Mouse (Mus musculus) kidney, adult 18-20 months (tissue): ENCODE measurements at regions not wholly inside any gene's neighbourhood (a gene's known extent, or its start where the extent isn't known, plus 50 kb on each side); places are given as distances from the start of the nearest gene placed in this dataset.

ENCODE experiments used
- DNase-seq: peaks from one replicate; pipeline ENCODE4 v3.0.0; 2021

- no peak for DNase-seq
These were observed 94.7 kb upstream of the Mapk10 start for GRCm38 (mm10) chr5:103305716-103306447.

DNA sequence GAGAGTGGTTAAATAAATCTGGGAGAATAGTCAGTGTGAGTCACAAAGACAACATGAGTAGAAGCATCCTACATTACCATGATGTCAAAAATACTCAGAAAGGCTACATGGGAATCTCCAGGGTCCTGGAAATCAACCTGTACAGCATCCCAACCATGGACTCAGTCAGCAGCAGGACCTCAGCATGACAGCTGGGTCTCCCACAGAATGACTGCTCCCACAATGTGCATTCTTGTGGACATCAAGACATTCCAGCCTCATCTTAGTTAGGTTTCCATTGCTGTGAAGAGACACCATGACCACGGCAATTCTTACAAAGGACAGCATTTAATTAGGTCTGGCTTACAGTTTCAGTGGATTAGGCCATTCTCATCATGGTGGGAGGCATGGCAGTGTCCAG lies 93.8 kb upstream of the Mapk10 start:
- DNase-seq = no peak

- no peak for DNase-seq
These were observed 91.6 kb upstream of the Mapk10 start for GRCm38 (mm10) chr5:103302744-103303143.

- no peak for DNase-seq
These were observed 90.2 kb upstream of the Mapk10 start for GRCm38 (mm10) chr5:103301303-103301702.

GRCm38 (mm10) chr5:103293953-103294352 lies 82.8 kb upstream of the Mapk10 start:
- no peak for DNase-seq

DNA sequence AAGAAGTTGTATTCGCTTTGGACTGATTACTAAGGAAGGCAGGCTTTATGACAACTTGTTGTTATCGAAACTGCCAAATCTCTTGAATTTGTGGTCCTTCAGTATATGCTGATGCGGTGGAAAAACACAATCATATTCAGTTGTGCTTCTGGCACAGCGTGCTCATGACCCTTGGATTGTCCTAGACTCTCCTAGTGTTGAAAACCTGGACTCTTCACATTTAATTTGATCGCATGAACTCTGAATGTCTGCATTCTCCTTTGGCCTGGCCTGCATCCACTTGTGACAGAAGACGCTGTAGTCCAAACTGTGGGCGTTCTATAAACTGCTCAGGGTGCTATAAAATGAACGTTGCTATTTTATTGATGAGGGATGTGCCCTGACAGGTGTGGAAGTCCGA lies 80.6 kb upstream of the Mapk10 start:
- no peak for DNase-seq

DNA sequence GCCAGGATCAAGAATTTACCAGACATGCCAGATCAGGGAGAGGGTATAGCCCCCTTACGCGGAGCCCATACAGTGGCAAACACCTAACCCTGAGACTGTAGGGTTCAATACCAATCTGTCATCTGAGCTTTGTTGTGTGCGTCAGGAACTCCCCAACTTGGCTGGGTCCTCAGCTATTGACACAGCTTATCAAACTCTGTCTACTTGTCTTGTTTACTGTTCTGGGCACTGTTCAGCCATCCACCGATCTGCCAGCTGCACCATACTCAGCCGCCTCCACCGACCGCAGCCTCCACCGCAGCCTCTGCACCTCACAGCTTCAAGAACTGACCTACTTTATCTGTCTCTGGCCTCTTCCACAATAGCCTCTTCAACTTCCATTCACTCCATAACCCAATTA lies 80.1 kb upstream of the Mapk10 start:
- no peak for DNase-seq

- DNase-seq = no peak
These were observed 58.1 kb upstream of the Mapk10 start for GRCm38 (mm10) chr5:103269206-103269605.

DNA sequence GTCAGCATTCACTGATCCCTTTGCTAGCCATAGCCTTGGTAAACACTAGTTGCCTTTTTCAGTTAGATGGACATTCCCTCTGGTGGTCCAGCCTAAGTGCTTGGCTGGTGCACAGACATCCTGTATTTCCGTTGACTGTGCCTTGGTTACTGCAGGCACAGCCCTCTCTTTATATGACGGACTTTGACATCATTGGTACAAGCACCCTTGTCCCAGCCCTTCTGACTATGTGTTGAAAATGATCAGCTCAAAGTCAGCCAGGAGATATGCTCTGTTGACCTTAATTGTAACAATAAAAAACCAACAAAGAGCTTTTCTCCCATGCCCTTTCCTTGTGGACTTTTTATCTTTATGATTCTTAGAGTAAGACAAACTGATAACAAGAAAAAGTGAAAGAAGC lies 53.8 kb upstream of the Mapk10 start:
- DNase-seq = no peak

DNA sequence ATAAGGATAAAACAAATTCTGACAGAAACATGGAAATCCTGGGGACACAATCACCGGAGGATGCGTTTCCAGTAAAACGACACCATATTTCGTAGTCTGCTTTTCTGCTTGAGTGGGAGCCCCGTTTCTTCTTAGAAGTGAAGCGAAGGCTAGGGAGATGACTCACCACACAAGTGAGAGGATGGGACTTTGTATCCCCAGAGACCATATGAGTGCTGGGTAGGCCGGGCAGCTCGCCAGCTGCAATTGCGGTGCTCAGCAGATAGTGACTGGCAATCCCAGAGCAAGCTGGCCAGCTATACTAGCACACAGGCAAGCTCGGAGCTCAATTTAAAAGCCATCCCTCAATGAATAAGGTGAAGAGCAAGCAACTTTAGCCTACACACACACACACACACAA lies 50.3 kb upstream of the Mapk10 start:
- DNase-seq = peak; percentile 56
